Mouse (Mus musculus): ENCODE data around the gene Baz2a. TPM values are rescaled to one million over a fixed set of nuclear protein-coding genes. Genes with fewer than 3 reads are reported as not detected.

Gene Baz2a
- 42.9 and 45.2 TPM in 2 replicates for polyA plus RNA-seq (2012; rRNA removed)

DNA sequence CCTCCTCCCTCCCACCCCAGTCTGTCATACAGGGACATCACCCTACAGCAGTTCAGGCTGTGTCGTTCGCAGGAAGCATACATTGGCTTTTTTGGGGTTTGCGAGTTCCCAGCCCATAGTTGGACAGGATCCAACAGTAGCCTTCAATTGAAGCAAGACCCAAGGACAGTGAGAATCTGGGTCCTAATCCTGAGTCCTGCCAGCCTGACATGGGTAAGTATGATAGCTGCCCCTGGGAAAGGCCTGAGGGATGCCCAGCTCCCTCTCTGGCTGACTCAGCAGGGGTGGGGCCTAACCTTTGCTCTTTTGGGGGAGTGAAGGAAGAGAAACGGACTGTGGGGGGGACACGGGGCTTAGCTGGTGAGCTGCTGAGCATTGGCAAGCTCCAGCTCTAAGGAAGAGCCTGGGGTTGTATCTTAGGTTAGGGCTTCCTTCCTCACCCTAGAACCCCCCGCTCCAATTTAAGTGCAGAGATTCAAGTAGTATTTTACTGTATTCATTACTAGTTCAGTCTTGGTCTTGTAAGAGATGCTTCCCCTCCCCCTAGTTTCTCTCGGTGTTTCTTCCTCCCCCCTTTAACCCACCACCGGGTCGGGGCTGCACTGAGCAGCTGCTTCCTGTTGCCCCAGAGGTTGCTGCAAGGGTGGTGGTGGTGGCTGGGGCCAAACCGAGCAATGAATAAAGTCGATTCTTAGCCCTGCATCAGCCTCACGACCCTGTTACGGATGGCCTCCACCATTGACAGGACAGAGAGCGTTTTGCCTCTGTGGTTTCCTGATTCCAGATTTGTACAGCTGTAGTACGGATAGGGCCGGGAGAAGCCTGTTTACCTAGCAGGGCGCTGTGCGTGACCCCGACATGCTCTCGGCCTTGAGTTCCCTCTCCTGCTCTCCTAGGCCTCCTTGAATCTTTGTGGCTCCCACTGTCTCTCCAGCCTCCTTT lies at the start of gene Baz2a:
Gene Baz2a, plus strand, starts transcription at position 14 of the 942 bp plus-strand sequence.
- H3K27ac ChIP-seq (ENCODE audit: insufficient read depth, low read length): peak within 1 kb of the TSS; percentile 32
- H3K4me1 ChIP-seq (ENCODE audit: control insufficient read depth, insufficient read depth, low read length): peaks cover 10% of the 10 kb centered on the region
- no peaks in the 10 kb centered on the region for H3K27me3 ChIP-seq (ENCODE audit: control insufficient read depth, insufficient read depth, low read length)
- H3K4me3 ChIP-seq (replicated peaks; ENCODE audit: insufficient read depth, low read depth, low read length): peak within 1 kb of the TSS; percentile 88
- 1% methylated on average over 20 of the region's 20 CpGs for WGBS
- DNase-seq: peak; percentile 68 to 70
- TF ChIP-seq CTCF (IDR thresholded peaks at IDR 0.05; ENCODE audit: borderline replicate concordance, insufficient read depth, low read depth, low read length) (no peak), POLR2A (IDR thresholded peaks at IDR 0.05; ENCODE audit: borderline replicate concordance, insufficient read depth, low read length) (peak; percentile 48; the same call in 1 of the 2 replicates)

DNA sequence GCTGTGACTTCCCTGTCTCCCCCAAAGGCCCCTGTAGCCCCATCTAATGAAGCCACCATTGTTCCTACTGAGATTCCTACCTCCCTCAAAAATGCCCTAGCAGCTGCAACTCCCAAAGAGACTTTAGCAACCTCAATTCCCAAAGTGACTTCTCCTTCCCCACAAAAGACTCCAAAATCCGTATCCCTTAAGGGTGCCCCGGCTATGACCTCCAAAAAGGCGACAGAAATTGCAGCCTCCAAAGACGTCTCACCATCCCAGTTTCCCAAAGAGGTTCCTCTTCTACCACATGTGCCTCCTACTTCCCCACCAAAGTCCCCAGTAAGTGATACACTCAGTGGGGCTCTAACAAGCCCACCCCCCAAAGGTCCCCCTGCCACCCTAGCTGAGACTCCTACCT lies 49.7 kb upstream of the Baz2a start:
- TF ChIP-seq POLR2A (IDR thresholded peaks at IDR 0.05; ENCODE audit: borderline replicate concordance, insufficient read depth, low read length) (no peak), CTCF (IDR thresholded peaks at IDR 0.05; ENCODE audit: borderline replicate concordance, insufficient read depth, low read depth, low read length) (no peak)
- peaks cover 5% of the 10 kb centered on the region for H3K4me1 ChIP-seq (ENCODE audit: control insufficient read depth, insufficient read depth, low read length)
- H3K4me3 ChIP-seq (replicated peaks; ENCODE audit: insufficient read depth, low read depth, low read length): no peak overlapping the region
- WGBS: 64% methylated on average over 4 of the region's 4 CpGs
- H3K27ac ChIP-seq (ENCODE audit: insufficient read depth, low read length): no peak overlapping the region
- no peak for DNase-seq
- H3K27me3 ChIP-seq (ENCODE audit: control insufficient read depth, insufficient read depth, low read length): no peaks in the 10 kb centered on the region

DNA sequence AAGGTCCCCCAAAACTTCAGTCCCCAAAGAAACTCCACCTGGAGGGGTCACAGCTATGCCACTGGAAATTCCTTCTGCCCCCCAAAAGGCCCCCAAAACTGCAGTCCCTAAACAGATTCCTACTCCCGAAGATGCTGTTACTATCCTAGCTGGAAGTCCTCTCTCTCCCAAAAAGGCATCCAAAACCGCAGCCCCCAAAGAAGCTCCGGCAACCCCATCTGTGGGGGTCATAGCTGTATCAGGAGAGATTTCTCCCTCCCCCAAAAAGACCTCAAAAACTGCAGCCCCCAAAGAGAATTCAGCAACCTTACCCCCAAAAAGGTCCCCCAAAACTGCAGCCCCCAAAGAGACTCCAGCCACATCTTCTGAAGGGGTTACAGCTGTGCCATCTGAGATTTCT lies 48.9 kb upstream of the Baz2a start:
- DNase-seq: no peak
- no peak for TF ChIP-seq POLR2A (IDR thresholded peaks at IDR 0.05; ENCODE audit: borderline replicate concordance, insufficient read depth, low read length)
- no peak for TF ChIP-seq CTCF (IDR thresholded peaks at IDR 0.05; ENCODE audit: borderline replicate concordance, insufficient read depth, low read depth, low read length)
- H3K4me3 ChIP-seq (replicated peaks; ENCODE audit: insufficient read depth, low read depth, low read length): no peak overlapping the region
- H3K27ac ChIP-seq (ENCODE audit: insufficient read depth, low read length): no peak overlapping the region
- peaks cover 5% of the 10 kb centered on the region for H3K4me1 ChIP-seq (ENCODE audit: control insufficient read depth, insufficient read depth, low read length)
- no peaks in the 10 kb centered on the region for H3K27me3 ChIP-seq (ENCODE audit: control insufficient read depth, insufficient read depth, low read length)
- WGBS: 88% methylated on average over 3 of the region's 3 CpGs

DNA sequence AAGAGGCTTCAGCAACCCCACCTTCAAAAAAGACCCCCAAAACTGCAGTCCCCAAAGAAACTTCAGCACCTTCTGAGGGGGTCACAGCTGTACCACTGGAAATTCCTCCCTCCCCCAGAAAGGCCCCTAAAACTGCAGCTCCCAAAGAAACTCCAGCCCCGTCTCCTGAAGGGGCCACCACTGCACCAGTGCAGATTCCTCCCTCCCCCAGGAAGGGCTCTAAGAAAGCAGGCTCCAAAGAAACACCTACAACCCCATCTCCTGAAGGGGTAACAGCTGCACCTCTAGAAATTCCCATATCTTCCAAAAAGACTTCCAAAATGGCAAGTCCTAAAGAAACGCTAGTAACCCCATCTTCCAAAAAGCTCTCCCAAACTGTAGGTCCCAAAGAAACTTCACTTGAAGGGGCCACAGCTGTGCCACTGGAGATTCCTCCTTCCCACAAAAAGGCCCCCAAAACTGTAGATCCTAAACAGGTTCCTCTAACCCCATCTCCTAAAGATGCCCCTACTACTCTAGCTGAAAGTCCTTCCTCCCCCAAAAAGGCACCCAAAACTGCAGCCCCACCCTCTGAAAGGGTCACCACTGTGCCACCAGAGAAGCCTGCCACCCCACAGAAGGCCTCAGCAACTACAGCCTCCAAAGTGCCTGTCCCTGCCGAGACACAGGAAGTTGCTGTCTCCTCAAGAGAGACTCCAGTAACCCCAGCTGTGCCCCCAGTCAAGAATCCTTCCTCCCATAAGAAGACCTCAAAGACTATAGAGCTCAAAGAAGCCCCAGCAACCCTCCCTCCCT lies 48.1 kb upstream of the Baz2a start:
- peaks cover 3% of the 10 kb centered on the region for H3K4me1 ChIP-seq (ENCODE audit: control insufficient read depth, insufficient read depth, low read length)
- DNase-seq: no peak
- H3K4me3 ChIP-seq (replicated peaks; ENCODE audit: insufficient read depth, low read depth, low read length): no peak overlapping the region
- H3K27me3 ChIP-seq (ENCODE audit: control insufficient read depth, insufficient read depth, low read length): no peaks in the 10 kb centered on the region
- TF ChIP-seq CTCF (IDR thresholded peaks at IDR 0.05; ENCODE audit: borderline replicate concordance, insufficient read depth, low read depth, low read length) (no peak), POLR2A (IDR thresholded peaks at IDR 0.05; ENCODE audit: borderline replicate concordance, insufficient read depth, low read length) (no peak)
- 55% methylated on average over 3 of the region's 3 CpGs for WGBS
- H3K27ac ChIP-seq (ENCODE audit: insufficient read depth, low read length): no peak overlapping the region

DNA sequence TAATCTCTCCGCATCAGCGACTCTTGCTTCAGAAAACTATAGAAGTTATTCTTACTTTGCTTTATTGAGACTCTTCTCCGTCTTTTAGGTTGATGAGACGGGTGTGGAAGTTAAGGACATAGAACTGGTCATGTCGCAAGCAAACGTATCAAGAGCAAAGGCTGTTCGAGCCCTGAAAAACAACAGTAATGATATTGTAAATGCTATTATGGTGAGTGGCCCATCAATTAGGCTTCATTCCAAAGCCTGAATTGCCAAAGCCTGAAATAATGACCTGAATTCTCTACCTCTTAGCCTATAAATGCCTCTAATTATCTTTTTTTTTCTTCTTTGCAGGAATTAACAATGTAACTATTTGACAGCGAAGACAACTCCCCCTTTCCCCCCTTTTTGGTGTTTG lies 43.2 kb upstream of the Baz2a start:
- H3K27ac ChIP-seq (ENCODE audit: insufficient read depth, low read length): no peak overlapping the region
- no peak overlapping the region for H3K4me3 ChIP-seq (replicated peaks; ENCODE audit: insufficient read depth, low read depth, low read length)
- TF ChIP-seq CTCF (IDR thresholded peaks at IDR 0.05; ENCODE audit: borderline replicate concordance, insufficient read depth, low read depth, low read length) (no peak), POLR2A (IDR thresholded peaks at IDR 0.05; ENCODE audit: borderline replicate concordance, insufficient read depth, low read length) (no peak)
- no peak for DNase-seq
- H3K27me3 ChIP-seq (ENCODE audit: control insufficient read depth, insufficient read depth, low read length): no peaks in the 10 kb centered on the region
- WGBS: 96% methylated on average over 8 of the region's 8 CpGs
- H3K4me1 ChIP-seq (ENCODE audit: control insufficient read depth, insufficient read depth, low read length): no peaks in the 10 kb centered on the region; the same call in 1 of the 2 replicates

DNA sequence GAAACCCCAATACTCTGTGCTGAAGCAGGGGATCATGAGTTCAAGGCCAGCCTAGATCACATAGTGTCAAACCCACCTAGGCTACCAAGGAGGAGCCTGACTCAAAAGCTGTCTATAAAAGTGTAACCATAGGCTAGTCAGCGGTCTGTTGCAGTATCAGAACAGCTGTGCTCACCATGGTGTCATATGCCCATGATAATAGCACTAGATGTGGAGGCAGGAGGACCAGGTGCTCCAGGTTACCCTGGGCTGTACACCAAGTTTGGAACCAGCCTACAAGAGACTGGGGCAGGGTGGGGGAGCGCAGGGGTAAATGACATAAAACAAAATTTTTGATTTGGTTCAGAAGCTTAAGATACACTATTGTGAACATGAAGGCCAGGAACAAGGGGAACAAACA lies 41.6 kb upstream of the Baz2a start:
- Histone ChIP-seq H3K27me3 (ENCODE audit: control insufficient read depth, insufficient read depth, low read length) (no peaks in the 10 kb centered on the region), H3K4me3 (replicated peaks; ENCODE audit: insufficient read depth, low read depth, low read length) (no peak overlapping the region), H3K27ac (ENCODE audit: insufficient read depth, low read length) (no peak overlapping the region), H3K4me1 (ENCODE audit: control insufficient read depth, insufficient read depth, low read length) (no peaks in the 10 kb centered on the region; the same call in 1 of the 2 replicates)
- 91% methylated on average over 2 of the region's 2 CpGs for WGBS
- DNase-seq: no peak
- no peak for TF ChIP-seq POLR2A (IDR thresholded peaks at IDR 0.05; ENCODE audit: borderline replicate concordance, insufficient read depth, low read length)
- no peak for TF ChIP-seq CTCF (IDR thresholded peaks at IDR 0.05; ENCODE audit: borderline replicate concordance, insufficient read depth, low read depth, low read length)

DNA sequence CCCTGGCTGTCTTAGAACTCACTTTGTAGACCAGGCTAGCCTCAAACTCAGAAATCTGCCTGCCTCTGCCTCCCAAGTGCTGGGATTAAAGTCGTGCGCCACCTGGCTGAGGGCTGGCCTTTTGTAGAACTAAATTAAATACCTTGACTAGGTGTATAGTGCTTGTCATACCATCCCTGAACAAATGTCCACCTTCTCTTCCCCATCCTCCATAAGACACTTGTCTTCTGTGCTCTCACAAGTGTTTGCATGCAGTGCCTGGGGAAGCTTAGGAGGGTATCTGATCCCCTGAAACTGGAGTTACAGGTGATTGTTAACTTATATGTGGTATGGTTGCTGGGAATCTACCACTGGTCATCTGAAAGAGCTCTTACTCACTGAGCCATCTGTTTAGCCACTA lies 41.0 kb upstream of the Baz2a start:
- WGBS: 88% methylated on average over 2 of the region's 2 CpGs
- Histone ChIP-seq H3K27ac (ENCODE audit: insufficient read depth, low read length) (no peak overlapping the region), H3K27me3 (ENCODE audit: control insufficient read depth, insufficient read depth, low read length) (no peaks in the 10 kb centered on the region), H3K4me3 (replicated peaks; ENCODE audit: insufficient read depth, low read depth, low read length) (no peak overlapping the region), H3K4me1 (ENCODE audit: control insufficient read depth, insufficient read depth, low read length) (no peaks in the 10 kb centered on the region)
- no peak for DNase-seq
- TF ChIP-seq POLR2A (IDR thresholded peaks at IDR 0.05; ENCODE audit: borderline replicate concordance, insufficient read depth, low read length) (no peak), CTCF (IDR thresholded peaks at IDR 0.05; ENCODE audit: borderline replicate concordance, insufficient read depth, low read depth, low read length) (no peak)

All from cerebellum, adult 2 months (tissue).